Mouse (Mus musculus) thymus, postnatal 0 days (tissue): ENCODE data around the gene Btbd35f12. TPM values are rescaled to one million over a fixed set of nuclear protein-coding genes. Genes with fewer than 3 reads are reported as not detected.
"Not testable (repeated sequence)": the region's sequence is repeated elsewhere in the genome, so short reads cannot be mapped to it uniquely, and the experiment has no call there.

ENCODE experiments used
- DNase-seq: peaks from one replicate; pipeline ENCODE4 v3.0.0-alpha.2; 2015; ENCODE audit warnings: low spot score
- polyA plus RNA-seq: library from polyadenylated mRNA; unstranded; fragments of >200 nt; fragmentation: Nextera tagmentation; extraction: Ambion mirVana; gene quantifications from 2 replicates; pipeline ENCODE4 v1.2.1, GENCODE M21; 2015

Gene Btbd35f12
- not detected in 2 replicates for polyA plus RNA-seq

DNA sequence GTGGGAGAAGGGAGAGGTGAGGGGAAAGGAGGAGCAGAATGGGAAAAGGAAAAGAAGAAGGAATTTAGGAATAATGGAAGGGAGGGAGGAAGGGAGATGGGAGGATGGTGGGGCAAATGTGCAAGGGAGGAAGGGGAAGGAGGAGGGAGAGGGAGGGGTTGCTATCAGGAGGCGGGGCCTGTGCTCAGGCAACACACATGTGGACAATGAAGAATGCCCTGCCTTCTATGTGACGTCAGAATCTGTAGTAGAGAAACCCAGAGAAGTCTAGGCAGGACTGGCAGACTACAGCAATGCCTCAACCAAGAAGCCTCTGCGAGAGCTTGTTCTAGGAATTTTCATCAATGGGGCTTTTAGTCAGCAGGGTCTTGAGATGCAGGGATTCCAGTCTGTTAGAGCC lies at the start of gene Btbd35f12:
Gene Btbd35f12 (plus strand): TSS at position 301 of the 400 bp plus-strand sequence.
- not testable (repeated sequence) for DNase-seq

DNA sequence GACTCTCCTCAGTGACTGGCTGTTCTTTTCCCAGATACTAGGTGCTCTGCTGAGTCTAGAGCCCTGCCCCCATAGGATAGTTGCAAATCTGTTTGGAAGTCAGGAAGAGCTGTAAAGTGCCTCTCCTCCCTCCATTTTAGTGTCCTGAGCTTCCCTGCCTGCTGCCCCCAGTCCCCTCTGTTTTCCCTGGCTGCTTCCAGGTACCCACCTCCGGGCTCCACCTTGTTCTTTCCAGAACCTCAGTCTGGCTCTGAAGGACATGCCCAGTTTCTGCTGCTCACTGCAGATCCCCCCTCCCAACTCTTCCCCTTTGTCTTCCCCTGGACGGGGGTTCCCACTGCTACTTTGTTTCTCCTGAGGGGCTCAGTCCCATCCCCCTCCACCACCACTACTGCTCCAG lies 40.1 kb downstream of the Btbd35f12 start:
- not testable (repeated sequence) for DNase-seq

Other genes starting within 250 kb of the Btbd35f12 start
- gene Spin2-ps6, start 78.5 kb upstream of the Btbd35f12 start, polyA plus RNA-seq: not detected in 2 replicates